Mouse (Mus musculus): ENCODE measurements at regions not wholly inside any gene's neighbourhood (a gene's known extent, or its start where the extent isn't known, plus 50 kb on each side); places are given as distances from the start of the nearest gene placed in this dataset.

DNA sequence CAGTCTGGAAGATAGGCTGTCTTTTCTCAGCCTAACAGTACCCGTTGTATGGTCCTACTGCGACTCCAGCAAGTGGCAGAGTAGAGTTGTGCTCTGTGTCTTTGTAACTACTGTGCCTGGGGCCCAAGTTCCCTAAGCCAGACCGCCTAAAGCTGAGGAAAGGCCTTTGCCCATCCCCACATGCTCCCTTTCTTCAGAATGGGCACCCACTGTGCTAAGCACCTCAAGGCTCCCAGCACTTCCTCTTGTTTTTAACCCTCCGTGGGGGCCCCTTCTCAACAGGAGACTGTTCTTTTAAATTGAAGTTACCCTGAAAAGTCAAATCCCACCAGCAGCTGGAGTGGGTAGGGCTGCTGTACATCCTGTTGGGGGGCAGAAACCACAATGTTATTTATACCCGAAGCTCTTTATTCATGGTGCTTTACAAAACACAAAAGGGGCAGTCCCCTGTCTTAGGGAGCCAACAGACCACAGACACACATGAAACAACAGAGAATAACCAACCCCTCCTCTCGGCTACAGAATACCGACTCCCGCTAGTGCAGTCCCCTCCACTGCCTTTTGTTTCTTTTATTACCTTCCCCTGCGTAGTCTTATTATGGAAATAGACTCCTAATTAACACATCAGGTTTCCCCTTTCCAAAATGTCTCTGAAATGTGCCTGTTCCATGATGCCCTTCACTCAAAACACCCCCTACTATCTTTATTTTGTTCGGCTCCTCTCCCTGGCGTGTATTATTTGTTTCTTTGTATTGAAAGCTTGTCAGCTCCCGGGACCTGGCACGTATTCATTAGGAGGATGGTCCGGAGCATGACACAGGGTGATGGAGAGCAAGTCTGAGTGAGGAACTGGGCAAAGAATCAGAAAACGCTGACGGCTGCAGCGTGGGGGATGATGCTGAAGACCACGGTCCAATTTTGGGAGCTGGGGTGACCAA is 77.1 kb upstream of the Foxn3 start:
- no peak for TF ChIP-seq CTCF (IDR thresholded peaks at IDR 0.05; ENCODE audit: borderline replicate concordance, extremely low read depth, insufficient read depth, insufficient read length)
- TF ChIP-seq POLR2A (IDR thresholded peaks at IDR 0.05; ENCODE audit: borderline replicate concordance, extremely low read depth, insufficient read depth, insufficient read length, poor library complexity, severe bottlenecking): peak; percentile 8; the same call in 1 of the 2 replicates

All from brain, embryonic 14.5 days (tissue).